Mouse (Mus musculus): ENCODE results near the gene Cntnap2.
A peak's percentile ranks its signal among the peaks of the same experiment; 100 is the strongest.
"Not testable (repeated sequence)": the region's sequence is repeated elsewhere in the genome, so short reads cannot be mapped to it uniquely, and the experiment has no call there.

The Cntnap2 gene

DNA sequence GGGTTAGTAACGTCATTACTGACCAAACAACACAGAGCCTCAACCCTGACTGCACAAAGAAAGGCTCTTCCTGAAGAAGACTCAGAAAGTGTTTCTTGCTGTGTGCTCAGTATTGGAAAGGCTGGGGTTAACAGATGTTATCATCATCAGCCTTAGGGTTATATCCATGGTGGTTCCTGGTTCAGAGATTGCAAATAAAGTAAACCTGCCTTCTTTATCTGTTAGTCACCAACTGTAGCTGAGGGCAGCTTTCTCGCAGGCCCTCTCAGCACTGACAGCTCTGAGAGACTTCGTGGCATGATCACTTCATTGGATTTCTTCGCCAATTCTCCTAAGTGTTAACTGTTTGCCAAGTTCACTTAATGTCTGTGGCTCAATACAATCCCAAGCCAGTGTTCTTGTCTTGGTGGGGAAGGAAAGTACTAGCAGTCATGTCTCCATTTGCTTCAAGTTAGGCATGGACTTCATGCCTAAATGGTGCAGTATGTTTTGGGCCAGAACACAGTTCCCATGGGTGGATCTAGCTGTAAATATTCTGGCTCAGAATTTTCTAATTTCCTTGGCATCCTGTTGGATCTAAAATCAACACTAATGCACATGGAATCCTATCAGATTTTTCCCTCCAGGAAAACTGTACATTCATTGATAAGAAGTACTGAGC lies 2197.2 kb downstream of the Cntnap2 start:
- no peak for DNase-seq

GRCm38 (mm10) chr6:47256918-47257506 lies 2197.9 kb downstream of the Cntnap2 start:
- DNase-seq, result no peak

DNA sequence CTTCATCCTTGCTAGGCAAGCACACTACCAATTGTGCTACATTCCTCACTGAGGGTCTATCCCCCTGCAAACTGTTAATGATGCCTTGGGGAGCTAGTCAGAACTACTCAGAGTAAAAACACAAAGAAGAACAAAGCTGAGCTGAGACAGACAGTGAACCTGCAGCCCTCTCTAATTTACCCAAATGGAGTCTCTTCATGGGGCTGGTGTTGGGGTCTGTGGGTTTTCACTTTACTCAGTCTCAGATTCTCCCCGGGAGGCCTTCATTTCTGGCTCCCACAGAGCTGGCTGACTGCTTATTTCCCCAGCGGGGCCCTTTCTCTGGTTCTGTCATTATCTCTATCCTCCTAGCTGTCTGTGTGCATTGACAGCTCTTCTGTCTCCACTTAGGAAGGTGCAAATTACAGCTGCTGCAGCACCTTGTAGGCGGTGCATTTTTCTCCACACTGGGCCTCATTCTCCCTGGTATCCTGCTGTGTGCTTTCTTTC lies 2200.5 kb downstream of the Cntnap2 start:
- no peak for DNase-seq

GRCm38 (mm10) chr6:47267236-47267635 lies 2208.1 kb downstream of the Cntnap2 start:
- no peak for DNase-seq

- DNase-seq, result no peak
Measured at GRCm38 (mm10) chr6:47269455-47269854, 2210.3 kb downstream of the Cntnap2 start.

DNA sequence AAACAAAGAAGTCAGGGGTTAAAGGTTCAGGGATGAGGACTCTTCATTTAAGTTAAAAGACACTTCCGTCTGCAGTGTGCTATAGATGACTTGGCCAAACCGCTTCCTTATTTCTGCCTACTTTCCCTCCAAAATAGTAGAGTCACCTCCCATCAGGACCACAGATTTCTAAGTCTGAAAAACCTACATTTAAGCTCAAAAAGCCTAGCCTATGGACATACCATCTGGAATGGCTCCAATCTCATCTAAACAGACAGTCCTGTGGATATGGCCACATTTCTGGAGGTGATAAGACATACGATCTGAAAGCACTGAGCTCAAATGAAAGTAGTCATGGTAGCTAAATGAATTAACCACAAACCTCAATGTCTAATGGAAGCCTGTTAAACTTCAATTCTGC lies 2212.4 kb downstream of the Cntnap2 start:
- DNase-seq, result no peak

DNA sequence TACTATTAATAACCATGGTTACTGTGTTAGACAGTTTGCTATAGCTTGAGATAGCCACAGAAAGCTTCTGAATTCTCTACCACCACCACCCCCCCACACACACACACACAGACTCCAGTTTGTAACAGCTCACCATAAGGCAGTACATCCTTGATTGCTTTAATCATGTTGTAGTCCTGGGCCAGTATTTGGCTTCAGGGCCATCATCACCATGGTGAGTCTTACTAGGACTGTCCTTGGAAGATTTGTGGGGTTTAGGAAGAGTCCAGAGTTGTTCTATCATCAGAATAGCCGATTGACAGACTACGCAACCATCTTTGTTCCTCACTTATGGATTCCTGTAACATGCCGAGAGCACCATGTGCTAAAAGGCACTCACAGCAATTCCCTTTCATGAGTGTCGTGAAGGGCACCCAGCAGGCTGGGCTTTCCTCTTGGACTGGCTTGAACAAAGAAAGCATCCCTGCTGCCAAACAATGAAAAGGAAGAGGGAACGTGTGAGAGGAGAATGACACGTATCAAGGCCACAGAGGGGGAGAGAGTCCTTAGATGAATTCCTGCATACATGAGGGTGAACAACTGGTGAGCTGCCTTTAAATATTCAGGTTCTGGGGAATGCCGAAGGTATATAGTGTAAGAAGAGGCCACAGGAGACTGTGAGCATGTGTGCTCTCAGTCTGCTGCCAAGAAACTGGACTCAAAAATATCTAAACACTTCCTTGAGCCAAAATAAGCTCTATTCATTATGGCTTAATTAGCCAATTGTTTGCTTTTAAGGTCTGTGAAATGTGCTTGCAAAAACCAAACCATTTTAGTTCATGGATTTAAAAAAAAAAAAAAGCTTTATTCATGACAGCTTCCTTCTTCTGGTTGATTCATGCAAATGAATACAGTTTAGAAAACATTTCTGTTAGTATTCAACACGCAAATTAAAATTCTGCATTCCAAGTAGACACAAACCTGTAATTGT lies 2213.7 kb downstream of the Cntnap2 start:
- no peak for DNase-seq

GRCm38 (mm10) chr6:47275065-47275464 lies 2215.9 kb downstream of the Cntnap2 start:
- DNase-seq, result no peak

DNA sequence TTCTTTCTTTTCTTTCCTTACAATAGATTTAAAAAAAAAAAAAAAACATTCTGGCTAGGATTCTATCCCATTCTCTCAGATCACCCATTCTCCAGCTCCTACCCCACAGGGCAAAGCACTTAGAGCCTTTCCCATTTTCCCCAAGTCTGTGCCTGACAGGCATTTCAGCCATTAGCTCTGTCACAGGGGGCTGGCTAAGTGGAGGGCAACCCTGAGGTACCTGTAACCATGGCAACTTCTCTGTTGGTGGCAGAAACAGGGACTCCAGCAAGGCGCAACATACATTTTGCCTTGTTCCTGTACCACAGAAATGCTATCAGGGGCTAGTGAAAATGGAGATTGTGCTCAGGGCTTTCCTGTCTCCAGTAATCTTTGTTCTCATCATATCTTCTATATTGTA lies 2220.0 kb downstream of the Cntnap2 start:
- DNase-seq, result no peak

DNA sequence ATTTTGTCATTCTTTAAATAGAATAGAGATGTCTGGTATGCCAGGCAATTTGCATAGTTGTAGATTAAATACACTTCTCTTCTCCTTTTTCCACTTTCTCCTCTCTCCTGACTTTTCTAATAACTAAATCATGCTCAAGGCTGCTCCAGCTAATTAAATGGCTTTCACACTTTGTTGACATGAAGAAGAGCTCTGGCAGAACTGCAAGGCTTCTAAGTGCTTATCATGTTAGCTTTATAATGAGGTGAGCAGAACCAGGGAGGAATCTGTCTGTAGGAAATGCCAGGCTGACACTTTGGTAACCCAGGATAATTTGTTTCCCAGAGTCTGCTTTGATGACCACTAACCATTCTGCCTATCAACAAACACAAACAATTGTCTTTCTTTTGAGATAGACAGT lies 2222.4 kb downstream of the Cntnap2 start:
- no peak for DNase-seq

DNA sequence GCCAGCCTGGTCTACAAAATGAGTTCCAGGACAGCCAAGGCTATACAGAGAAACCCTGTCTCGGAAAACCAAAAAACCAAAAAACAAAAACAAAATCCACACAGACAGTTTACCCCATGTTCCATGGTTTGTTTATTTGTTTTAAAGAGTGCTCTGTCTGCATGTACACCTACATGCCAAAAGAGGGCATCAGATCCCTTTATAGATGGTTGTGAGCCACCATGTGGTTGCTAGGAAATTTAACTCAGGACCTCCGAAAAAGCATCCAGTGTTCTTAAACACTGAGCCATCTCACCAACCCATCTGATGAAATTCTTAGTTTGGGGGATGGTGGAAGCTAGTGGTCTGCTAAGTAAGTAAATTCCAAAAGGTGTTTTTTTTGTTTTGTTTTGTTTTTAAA lies 2225.6 kb downstream of the Cntnap2 start:
- no peak for DNase-seq

GRCm38 (mm10) chr6:47285742-47286141 lies 2226.6 kb downstream of the Cntnap2 start:
- no peak for DNase-seq

GRCm38 (mm10) chr6:47286247-47286967 lies 2227.2 kb downstream of the Cntnap2 start:
- not testable (repeated sequence) for DNase-seq

DNA sequence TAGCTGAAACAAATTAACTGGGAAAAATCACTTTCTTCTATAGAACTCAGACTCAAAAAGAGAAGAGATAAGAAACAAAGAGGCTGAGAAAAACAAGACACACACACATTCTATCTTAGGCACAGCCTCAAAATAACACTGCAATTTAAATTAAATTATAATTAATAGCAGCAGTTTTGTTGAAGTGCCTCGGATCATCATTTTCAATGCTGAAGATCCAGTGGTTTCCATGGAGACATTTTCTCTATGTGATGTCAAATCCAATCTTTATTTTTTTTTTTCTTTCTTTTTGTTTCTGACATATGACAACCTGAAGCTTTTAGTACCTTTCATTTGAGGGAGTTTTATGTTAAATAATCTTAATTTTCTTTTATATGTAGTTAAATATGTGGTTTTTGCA lies 2228.6 kb downstream of the Cntnap2 start:
- DNase-seq, result no peak

GRCm38 (mm10) chr6:47291973-47292372 lies 2232.8 kb downstream of the Cntnap2 start:
- no peak for DNase-seq

GRCm38 (mm10) chr6:47292437-47292836 lies 2233.3 kb downstream of the Cntnap2 start:
- no peak for DNase-seq

DNA sequence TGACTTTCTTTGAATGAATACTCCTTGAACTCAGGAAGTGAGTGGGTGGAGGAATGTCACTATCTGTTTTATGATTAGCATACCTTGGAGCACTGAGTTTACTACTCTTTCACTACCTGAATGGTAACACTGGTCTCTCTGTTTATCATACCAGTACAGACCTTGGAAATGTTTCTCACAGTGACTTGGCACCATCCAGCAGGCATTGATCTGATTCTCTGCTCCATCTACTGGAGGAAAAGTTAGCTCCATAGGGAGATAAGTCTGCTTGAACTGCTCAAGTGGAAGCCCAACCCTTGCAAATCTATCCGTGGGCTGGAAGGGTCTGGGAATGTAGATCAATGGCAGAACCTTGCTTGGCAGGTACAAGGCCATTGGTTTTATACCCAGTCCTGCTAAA lies 2235.3 kb downstream of the Cntnap2 start:
- no peak for DNase-seq

DNA sequence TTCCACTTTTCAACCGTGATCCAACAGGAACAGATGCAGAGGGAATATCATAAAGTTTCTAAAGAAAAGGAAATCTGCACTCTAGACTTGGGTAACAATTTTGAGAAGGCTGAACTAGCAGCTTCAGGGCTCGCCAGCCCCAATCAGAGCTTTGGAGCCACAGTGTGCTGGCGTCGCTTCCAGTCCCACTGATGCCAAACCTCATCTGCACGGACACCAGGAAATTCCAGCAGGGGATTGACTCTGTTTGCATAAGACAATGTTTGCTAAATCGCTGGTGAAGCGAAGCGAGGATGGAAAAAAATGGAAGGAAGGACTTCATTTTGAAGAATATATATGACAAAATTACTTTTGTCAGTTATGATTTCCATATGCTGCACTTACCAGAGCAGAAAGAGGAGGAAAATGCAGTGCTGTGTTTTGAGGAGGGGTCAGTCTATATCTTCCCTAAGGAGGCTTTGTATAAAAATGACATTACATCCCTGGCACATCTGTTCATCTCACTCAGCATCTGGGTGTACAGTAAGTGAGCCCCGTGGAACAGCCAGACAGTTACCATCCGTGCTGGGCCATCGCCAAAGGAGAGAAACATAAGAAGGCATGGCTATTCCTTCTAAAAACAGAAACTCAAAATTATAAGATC lies 2245.8 kb downstream of the Cntnap2 start:
- no peak for DNase-seq

- no peak for DNase-seq
Measured at GRCm38 (mm10) chr6:47306065-47306798, 2247.1 kb downstream of the Cntnap2 start.

GRCm38 (mm10) chr6:47306954-47307353 lies 2247.8 kb downstream of the Cntnap2 start:
- DNase-seq, result no peak

DNA sequence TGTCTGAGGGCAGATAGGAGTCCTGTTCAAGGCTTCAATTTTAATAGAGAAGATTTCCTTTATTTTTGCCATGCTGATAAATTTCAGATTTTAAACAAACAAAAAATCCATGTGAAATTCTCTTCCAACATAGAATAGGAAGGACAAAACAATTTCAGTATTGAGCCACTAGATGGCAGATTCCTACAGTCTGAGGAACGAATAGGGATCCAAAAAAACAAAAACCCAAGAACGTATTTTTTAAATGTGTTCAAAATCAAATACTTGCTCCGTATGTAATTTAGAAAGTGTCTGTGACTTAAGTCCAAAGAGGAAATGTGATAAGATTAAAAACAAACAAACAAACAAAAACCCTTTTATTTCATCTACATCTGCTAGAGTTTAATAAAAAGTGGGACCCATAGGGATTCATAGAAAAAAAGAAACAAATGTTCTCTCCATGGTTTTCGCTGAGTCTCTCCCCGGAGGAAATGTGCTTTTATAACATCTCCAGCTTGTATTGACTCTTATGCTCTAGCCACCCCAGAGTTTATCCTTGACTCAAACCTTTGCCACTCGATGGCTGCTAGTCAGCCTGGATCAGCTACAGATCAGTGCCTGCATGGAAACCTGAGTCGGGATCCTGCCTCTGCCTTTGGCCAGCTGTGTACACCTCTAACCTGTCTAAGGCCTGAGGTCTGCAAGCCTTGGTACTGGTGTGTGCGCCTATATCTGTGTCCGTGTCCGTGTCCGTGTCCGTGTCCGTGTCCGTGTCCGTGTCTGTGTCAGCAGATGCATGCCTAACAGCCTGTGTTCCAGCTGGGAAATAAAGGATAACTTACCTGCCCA lies 2255.6 kb downstream of the Cntnap2 start:
- DNase-seq, result peak; percentile 12 to 35

All from kidney, postnatal 4 days (tissue).